Mouse (Mus musculus) ovary, adult 18-20 months (tissue): Measurements from ENCODE around the gene Gm7138.
"Not testable (repeated sequence)": the region's sequence is repeated elsewhere in the genome, so short reads cannot be mapped to it uniquely, and the experiment has no call there.

Source experiments
- DNase-seq: peaks from one replicate; pipeline ENCODE4 v3.0.0; 2022; ENCODE audit warnings: low spot score, mixed read lengths

Gm7138 gene

DNA sequence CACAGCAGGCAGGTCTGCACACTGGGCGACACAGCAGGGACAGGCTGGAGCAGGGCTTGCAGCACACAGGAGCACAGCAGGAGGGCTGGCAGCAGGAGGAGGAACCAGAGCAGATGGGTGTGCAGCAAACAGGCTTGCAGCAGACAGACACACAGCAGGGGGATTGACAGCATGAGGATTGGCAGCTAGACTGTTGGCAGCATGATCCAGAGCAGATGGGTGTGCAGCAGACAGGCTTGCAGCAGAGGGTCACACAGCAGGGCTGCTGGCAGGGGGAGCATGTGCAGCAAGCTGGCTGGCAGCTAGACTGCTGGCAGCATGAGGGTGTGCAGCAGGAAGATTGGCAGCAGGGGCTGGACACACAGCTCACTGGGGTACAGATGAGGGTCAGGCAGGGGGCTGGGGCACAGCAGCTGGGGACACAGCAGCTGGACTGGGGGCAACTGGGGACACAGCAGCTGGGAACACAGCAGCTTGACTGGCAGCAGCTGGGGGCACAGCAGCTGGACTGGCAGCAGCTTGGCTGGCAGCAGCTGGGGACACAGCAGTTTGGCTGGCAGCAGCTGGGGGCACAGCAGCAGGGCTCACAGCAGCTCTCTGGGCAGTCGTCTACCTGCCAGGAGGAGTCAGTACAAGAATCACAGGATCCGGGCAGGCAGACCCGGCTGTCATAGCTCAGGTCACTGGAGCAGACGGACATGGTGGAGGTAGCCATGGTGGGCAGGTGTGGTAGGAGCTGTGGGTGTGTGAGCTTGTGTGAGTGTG is 34.6 kb downstream of the Gm7138 start, which contains the start of gene Gm18596:
Gene Gm18596, minus strand, starts transcription at position 715 of the 765 bp plus-strand sequence.
- DNase-seq = not testable (repeated sequence)

DNA sequence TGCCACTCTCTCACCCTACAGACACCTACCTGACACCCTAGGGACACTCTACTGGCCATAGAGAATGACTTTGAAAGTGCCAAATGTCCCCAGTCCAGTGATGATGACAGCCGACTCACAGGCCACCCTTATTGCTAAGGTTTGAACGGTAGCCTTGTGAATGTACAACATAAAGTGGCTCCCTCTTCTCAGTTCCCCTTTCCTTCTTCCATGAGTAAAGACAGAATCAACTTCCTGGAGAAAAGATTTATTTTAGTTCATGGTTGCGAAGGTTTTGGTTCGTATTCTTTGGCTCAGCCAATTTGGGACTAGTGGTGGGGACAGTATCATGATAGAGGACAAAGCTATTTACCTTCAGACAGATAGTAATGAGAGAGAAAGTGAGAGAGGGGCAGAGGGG is 37.8 kb downstream of the Gm7138 start:
- no peak for DNase-seq

DNA sequence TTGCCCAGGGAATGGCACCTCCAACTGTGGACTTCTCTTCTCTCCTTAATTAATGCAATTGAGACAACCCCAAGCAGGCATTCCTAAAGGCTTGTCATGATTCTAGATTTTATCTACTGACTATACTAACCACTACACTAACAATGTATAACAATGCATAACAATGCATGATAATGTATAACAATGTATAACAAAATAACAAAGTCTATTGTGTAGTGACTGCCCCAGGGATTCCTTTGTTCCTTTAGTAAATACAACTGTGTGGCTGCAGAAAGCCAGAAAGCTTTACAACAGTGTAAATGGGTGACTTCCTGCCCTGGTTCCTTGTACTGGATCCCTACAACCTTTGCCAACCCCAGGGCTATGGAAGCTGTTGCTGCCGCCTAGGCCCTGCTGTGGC is 40.8 kb downstream of the Gm7138 start:
- no peak for DNase-seq

DNA sequence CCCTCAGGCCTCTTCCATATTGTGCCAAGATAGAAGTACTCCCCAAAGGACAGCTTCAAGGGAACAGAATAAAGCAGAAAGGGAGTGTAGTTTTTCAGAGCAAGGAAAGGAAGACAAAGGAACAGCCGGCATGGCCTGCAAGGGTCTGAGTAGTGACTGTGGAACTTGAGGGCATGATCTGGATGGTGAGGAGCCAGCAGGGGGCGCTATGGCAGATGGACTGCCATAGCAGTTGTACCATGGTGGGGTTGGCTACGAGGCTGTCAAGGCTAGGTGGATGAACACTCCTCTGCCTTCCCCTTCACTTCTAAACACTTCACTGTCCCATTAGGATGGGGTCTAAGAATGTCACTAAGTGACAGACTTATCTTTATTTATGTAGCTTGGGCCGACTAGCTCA is 47.5 kb downstream of the Gm7138 start:
- no peak for DNase-seq

DNA sequence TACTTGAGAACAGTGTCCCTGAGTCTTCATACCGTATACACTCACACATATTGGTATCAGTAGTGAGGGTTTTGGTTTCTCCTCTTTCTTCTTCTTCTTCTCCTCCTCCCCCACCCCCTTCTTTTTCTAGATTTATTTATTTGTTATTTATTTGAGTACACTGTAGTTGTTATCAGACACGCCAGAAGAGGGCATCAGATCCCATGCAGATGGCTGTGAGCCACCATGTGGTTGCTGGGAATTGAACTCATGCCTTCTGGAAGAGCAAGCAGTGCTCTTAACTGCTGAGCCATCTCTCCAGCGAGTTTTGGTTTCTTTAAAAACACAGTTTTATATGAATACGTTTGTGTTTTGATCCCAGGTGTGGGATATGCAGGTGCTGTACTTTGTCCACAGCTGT is 48.5 kb downstream of the Gm7138 start:
- no peak for DNase-seq
